Mouse (Mus musculus) bone marrow, adult 2 months (tissue): ENCODE data around the gene Gsto1.

ENCODE experiments used
- CTCF ChIP-seq: fragments of 200-500 bp; IDR thresholded peaks from 2 replicates; pipeline ENCODE4 v1.5.1; 2011; ENCODE audit warnings: low read length, control low read depth; ENCODE audit not compliant: control insufficient read depth, insufficient read depth
- POLR2A ChIP-seq: fragments of 200-500 bp; IDR thresholded peaks from 2 replicates; pipeline ENCODE4 v1.6.1; 2011; ENCODE audit warnings: low read depth, mild to moderate bottlenecking, control low read depth, low read length, borderline replicate concordance; ENCODE audit not compliant: control insufficient read depth

DNA sequence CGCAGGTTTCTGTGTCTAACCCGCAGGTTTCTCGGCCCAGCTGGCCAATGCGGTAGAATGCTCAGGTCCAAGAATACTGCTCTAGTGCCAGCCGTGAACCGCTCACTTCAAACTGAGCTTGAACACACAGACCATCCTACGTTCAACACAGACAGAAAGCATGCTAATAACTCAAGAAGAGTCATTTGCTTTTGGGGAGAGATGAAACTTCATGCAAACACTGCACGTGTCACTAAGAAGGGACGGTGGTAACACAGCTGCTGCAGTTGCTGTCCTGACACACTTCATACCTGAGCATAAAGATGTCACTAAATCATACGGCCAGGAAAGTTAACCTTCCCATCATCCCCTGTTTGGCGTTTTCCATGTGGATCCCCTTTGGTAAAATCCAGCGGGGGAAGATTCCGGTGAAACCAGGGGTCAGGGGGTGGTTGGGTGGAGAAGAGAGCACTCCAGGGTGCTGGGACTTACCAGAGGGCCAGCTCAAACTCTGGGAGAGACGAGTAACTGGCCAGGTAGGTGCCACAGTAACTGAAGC lies 24.8 kb upstream of the Gsto1 start:
- no peak for TF ChIP-seq CTCF
- TF ChIP-seq POLR2A, result no peak
